Mouse (Mus musculus) liver, adult 2 months (tissue): Measurements from ENCODE around the gene Actl10.

ENCODE experiments used
- CTCF ChIP-seq: fragments of 200-500 bp; IDR thresholded peaks from 2 replicates; pipeline ENCODE4 v1.5.1; 2011; ENCODE audit warnings: low read depth, low read length, control low read depth
- POLR2A ChIP-seq: fragments of 200-500 bp; IDR thresholded peaks from 2 replicates; pipeline ENCODE4 v1.6.1; 2011; ENCODE audit warnings: low read length, control low read depth; ENCODE audit not compliant: insufficient read depth; ENCODE audit errors: extremely low read depth

DNA sequence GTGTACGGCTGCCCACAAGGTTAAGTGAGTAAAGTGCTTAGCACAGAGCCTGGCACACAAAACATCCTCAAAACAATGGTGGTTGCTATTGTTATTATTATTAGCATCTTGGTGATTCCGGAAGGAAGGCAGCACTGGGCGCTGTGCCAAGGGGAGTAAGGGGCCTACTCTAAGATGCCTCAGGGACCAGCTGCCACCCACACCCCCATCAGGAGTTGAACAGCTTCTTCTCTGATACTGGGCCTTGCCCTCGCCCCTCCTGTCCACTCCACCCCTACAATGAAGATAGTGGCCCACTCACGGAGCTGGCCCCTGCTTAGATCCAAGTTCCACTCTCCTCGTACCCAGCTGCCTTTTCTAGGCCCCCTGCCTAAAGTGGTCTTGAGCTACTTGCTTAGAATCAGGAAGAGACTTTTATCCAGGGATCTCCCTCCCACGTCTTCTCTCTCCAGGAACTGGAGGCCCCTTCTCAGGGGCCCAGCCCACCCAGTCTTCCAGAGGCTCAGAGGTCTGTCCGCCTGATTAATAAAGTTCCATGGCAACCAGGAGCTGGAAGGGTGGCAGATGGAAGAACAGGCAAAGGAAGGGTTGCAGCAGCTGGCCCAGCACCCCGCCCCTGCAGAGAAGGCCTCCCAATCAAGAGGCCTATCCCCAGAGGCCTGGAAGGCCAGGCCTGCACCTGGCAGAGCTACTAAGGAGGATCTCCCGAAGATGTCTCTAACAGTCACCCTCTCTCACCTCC lies 16.9 kb downstream of the Actl10 start:
- TF ChIP-seq CTCF (no peak), POLR2A (no peak)
